Mouse (Mus musculus) erythroblast, embryonic 14.5 days (primary cell): ENCODE results near the gene 2310011J03Rik.

Experiments used
- GATA1 ChIP-seq: IDR thresholded peaks from 2 replicates; pipeline ENCODE4 v1.6.1; 2012; ENCODE audit warnings: low read length, inconsistent platforms, mixed read lengths
- TAL1 ChIP-seq: IDR thresholded peaks from 3 replicates; pipeline ENCODE4 v1.6.1; 2012; ENCODE audit warnings: low read length, inconsistent platforms, mixed read lengths

DNA sequence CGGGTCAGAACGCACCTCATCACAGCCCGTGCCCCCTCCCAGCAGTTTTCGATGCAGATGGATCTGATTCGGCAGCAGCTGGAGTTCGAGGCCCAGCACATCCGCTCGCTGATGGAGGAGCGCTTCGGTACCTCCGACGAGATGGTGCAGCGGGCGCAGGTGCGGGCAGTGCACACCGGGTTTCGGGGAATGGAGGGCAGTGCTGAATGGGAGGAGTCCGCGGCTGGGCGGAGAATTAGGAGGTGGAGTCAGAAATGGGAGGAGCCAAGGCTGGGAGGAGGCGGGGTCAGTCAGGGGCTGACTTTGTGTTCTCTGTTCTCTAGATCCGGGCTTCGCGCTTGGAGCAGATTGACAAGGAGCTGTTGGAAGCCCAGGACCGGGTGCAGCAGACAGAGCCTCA is 15.5 kb downstream of the 2310011J03Rik start:
- no peak for TF ChIP-seq GATA1
- TF ChIP-seq TAL1, result no peak
